Mouse (Mus musculus) lung, postnatal 0 days (tissue): ENCODE results near the gene Dhx38.

Source experiments
- CTCF ChIP-seq: IDR thresholded peaks from 2 replicates; pipeline ENCODE4 v1.5.1; 2016; ENCODE audit warnings: antibody characterized with exemption, mild to moderate bottlenecking
- EP300 ChIP-seq: IDR thresholded peaks from 2 replicates; pipeline ENCODE4 v1.6.1; 2016; ENCODE audit warnings: antibody characterized with exemption, mild to moderate bottlenecking, control low read depth

- TF ChIP-seq CTCF (no peak), EP300 (no peak)
Measured at GRCm38 (mm10) chr8:109576311-109576710, 10.7 kb upstream of the Dhx38 start.
